Mouse (Mus musculus) midbrain, embryonic 11.5 days (tissue): ENCODE results near the gene Setd1a. TPM values are rescaled to one million over a fixed set of nuclear protein-coding genes. Genes with fewer than 3 reads are reported as not detected.
"Not testable (repeated sequence)": the region's sequence is repeated elsewhere in the genome, so short reads cannot be mapped to it uniquely, and the experiment has no call there.

ENCODE experiments used
- ATAC-seq: fragments of 200-750 bp; cut with Nextera tagmentation; 2 replicates; pipeline ENCODE4 v1.8.0; 2017; ENCODE audit warnings: moderate TSS enrichment, moderate library complexity; ENCODE audit not compliant: low FRiP score
- DNase-seq: peaks from one replicate; pipeline ENCODE4 v3.0.0; 2015; ENCODE audit warnings: low spot score; ENCODE audit errors: missing footprints
- H3K27ac ChIP-seq: fragments of 300-500 bp; sonication (generic); 2 replicates; pipeline ENCODE4 v1.5.1; 2014; ENCODE audit warnings: low read depth, low read length
- H3K27me3 ChIP-seq: fragments of 300-500 bp; sonication (generic); 2 replicates; pipeline ENCODE4 v1.6.1; 2014; ENCODE audit warnings: mild to moderate bottlenecking, low read length, moderate library complexity, mixed read lengths; ENCODE audit not compliant: control insufficient read depth, insufficient read depth
- H3K36me3 ChIP-seq: fragments of 300-500 bp; sonication (generic); 2 replicates; pipeline ENCODE4 v1.6.1; 2014; ENCODE audit warnings: mild to moderate bottlenecking, low read length, moderate library complexity, mixed read lengths; ENCODE audit not compliant: control insufficient read depth, insufficient read depth
- H3K4me1 ChIP-seq: fragments of 300-500 bp; sonication (generic); 2 replicates; pipeline ENCODE4 v1.6.1; 2014; ENCODE audit warnings: low read length; ENCODE audit not compliant: control insufficient read depth, insufficient read depth
- H3K4me2 ChIP-seq: fragments of 300-500 bp; sonication (generic); 2 replicates; pipeline ENCODE4 v1.6.1; 2014; ENCODE audit warnings: mild to moderate bottlenecking, moderate library complexity
- H3K4me3 ChIP-seq: fragments of 300-500 bp; sonication (generic); 2 replicates; pipeline ENCODE4 v1.5.1; 2014; ENCODE audit warnings: low read depth, low read length
- H3K9ac ChIP-seq: fragments of 300-500 bp; sonication (generic); 2 replicates; pipeline ENCODE4 v1.6.1; 2014; ENCODE audit warnings: low read length
- H3K9me3 ChIP-seq: fragments of 300-500 bp; sonication (generic); 2 replicates; pipeline ENCODE4 v1.6.1; 2016; ENCODE audit warnings: low read length; ENCODE audit not compliant: control insufficient read depth
- WGBS: fragments of 180-500 bp; shearing (Covaris S2); extraction: QIAGEN DNeasy Blood & Tissue Kit; methylation state at CpG from one replicate; pipeline ENCODE4 v1.1.7; 2014; 5-methylcytosine and 5-hydroxymethylcytosine counted together
- polyA plus RNA-seq: library from polyadenylated mRNA; unstranded; fragments of >200 nt; fragmentation: Nextera tagmentation; extraction: Ambion mirVana; gene quantifications from 2 replicates; pipeline ENCODE4 v1.2.1, GENCODE M21; 2014

Setd1a gene
- polyA plus RNA-seq, 1 experiment from 2014 or later, result 22.1 TPM

DNA sequence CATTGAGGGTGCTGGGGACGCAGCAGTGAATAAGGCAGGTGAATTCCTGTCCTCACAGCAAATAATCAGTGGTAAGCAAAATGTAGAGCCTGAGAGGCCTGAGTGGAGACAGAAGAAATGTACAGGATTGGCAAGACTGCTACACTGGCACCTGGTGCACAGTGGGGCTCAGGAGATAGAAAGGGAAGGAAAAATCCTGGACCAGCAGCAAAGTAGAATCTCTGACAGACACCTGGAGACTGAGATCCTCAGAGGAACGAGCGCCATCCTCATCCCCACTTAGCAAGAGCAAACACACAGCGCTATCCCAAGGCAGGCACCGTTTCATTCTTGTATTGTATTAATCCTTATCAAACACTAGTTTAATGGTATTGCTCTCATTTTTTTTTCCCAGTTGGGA lies 61.0 kb downstream of the Setd1a start:
- H3K4me1 ChIP-seq, result peaks cover 6% of the 10 kb centered on the region
- H3K4me3 ChIP-seq, result no peak overlapping the region
- DNase-seq (no peak), ATAC-seq (no peak)
- H3K9me3 ChIP-seq, result no peaks in the 10 kb centered on the region
- no peak overlapping the region for H3K27ac ChIP-seq
- H3K9ac ChIP-seq, result no peak overlapping the region
- 91% methylated on average over 5 of the region's 5 CpGs for WGBS
- no peaks in the 10 kb centered on the region for H3K36me3 ChIP-seq
- H3K4me2 ChIP-seq, result no peak overlapping the region
- no peaks in the 10 kb centered on the region for H3K27me3 ChIP-seq

DNA sequence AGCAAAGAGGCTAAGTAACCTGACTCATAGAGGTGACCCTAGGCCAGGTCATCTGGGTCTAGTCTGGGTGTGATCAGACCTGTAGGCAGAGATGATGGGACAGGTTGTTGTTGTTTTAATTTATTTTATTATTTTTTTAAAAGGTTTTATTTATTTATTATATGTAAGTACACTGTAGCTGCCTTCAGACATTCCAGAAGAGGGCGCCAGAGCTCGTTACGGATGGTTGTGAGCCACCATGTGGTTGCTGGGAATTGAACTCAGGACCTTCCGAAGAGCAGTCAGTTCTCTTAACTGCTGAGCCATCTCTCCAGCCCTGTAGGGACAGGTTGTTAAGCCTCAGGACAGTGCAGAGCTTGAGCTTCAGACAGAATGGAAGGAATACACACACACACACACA lies 61.4 kb downstream of the Setd1a start:
- H3K4me3 ChIP-seq, H3K27me3 ChIP-seq, H3K4me2 ChIP-seq, H3K9me3 ChIP-seq, H3K36me3 ChIP-seq, H3K9ac ChIP-seq, H3K4me1 ChIP-seq, ATAC-seq, H3K27ac ChIP-seq: not testable (repeated sequence)
- WGBS, result 69% methylated on average over 4 of the region's 4 CpGs
- DNase-seq, result peak; percentile 23

DNA sequence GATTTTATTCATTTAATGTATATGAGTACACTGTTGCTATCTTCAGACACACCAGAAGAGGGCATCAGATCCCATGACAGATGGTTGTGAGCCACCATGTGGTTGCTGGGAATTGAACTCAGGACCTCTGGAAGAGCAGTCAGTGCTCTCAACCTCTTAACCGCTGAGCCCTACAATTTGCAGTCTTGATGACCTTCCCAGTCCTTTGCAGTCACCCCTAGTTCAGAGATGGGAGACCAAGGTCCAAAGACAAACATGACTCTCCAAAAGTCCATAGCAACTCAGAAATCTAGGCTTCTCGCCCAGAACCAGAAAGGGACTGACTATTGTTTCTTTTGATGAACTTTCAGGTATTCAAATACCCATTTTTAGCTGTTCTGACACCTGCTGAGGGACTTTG lies 63.6 kb downstream of the Setd1a start:
- H3K4me2 ChIP-seq, H3K36me3 ChIP-seq, H3K9ac ChIP-seq, H3K9me3 ChIP-seq, H3K4me3 ChIP-seq, H3K27me3 ChIP-seq, H3K27ac ChIP-seq, H3K4me1 ChIP-seq, ATAC-seq, DNase-seq: not testable (repeated sequence)
- 83% methylated on average over 2 of the region's 2 CpGs for WGBS

DNA sequence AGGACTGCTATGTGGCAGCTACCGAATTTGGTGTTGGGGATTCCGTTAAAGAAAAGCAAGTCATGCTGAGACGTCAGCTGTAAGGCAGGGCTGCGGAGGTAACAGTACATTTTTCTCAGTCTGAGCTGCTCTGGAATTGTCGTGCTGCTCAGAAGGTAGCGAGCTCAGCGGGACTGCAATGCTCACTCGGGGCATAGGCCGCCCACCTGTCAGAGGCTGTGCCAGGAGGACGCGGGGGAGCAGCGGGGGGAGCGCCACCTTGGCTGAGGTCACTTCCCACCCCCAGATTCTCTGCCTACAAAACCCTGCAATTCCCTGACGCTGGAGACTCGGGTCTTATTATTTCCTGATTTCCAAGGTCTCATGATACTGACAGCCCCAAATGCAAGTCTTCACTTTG lies 64.4 kb downstream of the Setd1a start:
- Histone ChIP-seq H3K27ac (peak overlapping the region; percentile 83), H3K9me3 (no peaks in the 10 kb centered on the region), H3K4me1 (peaks cover 6% of the 10 kb centered on the region), H3K36me3 (no peaks in the 10 kb centered on the region), H3K9ac (peak overlapping the region; percentile 62), H3K4me2 (peak overlapping the region; percentile 100), H3K4me3 (peak overlapping the region; percentile 65), H3K27me3 (no peaks in the 10 kb centered on the region)
- DNase-seq, result no peak
- WGBS, result 7% methylated on average over 15 of the region's 15 CpGs
- peak; percentile 55 for ATAC-seq

DNA sequence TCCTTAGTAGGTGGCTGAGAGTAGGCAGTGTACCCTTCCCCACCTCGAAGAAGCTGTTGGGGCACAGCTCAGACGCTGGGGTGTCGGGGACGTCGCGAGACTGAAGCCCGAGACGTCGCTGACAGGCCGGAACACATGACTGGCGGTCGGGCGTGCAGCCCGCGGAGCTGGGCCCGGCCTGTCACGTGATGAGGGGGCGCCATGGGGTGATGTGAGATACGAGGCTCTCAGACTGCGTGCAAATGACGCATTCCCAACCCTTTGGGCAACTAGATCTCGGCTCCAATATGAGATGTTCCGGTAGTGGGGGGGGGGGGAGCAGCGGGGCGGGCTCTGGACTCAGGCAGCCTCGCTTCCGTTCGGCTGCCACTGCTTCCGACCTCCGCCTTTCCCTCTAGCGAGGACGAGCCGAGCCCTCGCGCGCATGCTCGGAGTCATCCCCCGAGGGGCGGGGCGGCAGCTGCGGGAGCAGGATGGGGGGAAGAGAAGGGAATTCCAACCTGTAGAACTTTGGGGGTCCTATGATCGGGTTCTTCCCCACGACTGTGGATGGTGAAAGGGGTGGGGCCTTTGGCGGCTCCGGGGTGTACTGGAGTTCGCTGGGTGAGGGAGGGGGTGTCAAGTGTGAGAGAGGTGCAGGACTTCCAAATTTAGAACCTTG lies 65.0 kb downstream of the Setd1a start:
- H3K4me2 ChIP-seq, result peak overlapping the region; percentile 100
- no peaks in the 10 kb centered on the region for H3K27me3 ChIP-seq
- peak overlapping the region; percentile 62 for H3K9ac ChIP-seq
- peaks cover 6% of the 10 kb centered on the region for H3K4me1 ChIP-seq
- H3K4me3 ChIP-seq, result peak overlapping the region; percentile 65
- WGBS, result under 1% methylated on average over 45 of the region's 46 CpGs
- DNase-seq (peak; percentile 98), ATAC-seq (peak; percentile 93)
- no peaks in the 10 kb centered on the region for H3K9me3 ChIP-seq
- no peaks in the 10 kb centered on the region for H3K36me3 ChIP-seq
- H3K27ac ChIP-seq, result peak overlapping the region; percentile 83

DNA sequence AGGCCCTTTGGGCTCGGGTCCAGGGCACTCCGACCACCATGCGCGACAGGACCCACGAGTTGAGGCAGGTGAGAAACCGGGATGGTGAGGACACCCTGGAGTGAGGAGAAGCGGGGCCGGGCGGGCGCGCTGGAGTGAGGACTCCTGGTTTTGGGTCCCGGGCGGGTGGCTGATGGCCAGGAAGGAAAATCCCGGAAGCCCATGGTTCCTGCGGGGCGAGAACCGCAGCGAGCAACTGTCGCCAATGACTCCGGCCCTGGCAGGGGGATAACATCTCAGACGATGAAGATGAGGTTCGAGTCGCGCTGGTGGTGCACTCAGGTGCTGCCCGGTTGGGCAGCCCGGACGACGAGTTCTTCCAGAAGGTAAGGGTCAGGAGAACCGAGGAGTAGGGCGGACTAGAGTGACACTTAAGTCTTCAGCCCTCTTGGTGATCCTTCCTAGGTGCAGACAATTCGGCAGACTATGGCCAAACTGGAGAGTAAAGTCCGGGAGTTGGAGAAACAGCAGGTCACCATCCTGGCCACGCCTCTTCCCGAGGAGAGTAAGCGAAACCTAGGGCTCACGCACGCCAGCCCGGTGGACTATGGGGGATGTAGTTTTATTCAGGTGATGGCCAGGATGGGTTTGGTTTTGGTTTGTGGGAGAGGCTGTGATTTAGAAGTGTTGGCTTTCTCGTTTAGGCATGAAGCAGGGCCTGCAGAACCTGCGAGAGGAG lies 65.7 kb downstream of the Setd1a start:
- DNase-seq (peak; percentile 95), ATAC-seq (peak; percentile 61)
- Histone ChIP-seq H3K36me3 (no peaks in the 10 kb centered on the region), H3K27ac (no peak overlapping the region), H3K4me2 (peak overlapping the region; percentile 100), H3K9me3 (no peaks in the 10 kb centered on the region), H3K4me3 (peak overlapping the region; percentile 65), H3K9ac (peak overlapping the region; percentile 62), H3K4me1 (peaks cover 6% of the 10 kb centered on the region), H3K27me3 (no peaks in the 10 kb centered on the region)
- under 1% methylated on average over 40 of the region's 40 CpGs for WGBS

Other genes with a start within 250 kb of the Setd1a start
- gene Tmem265, start 215.3 kb upstream of the Setd1a start, polyA plus RNA-seq, result 4.0 and 8.4 TPM in 2 replicates
- 55.1 and 56.2 TPM in 2 replicates for gene Phkg2, start 203.3 kb upstream of the Setd1a start, polyA plus RNA-seq
- 13.4 and 15.8 TPM in 2 replicates for gene Ccdc189, start 188.1 kb upstream of the Setd1a start, polyA plus RNA-seq
- gene Rnf40, start 187.9 kb upstream of the Setd1a start, polyA plus RNA-seq, result 36.5 and 39.2 TPM in 2 replicates
- 32.1 and 34.4 TPM in 2 replicates for gene Zfp629, start 160.9 kb upstream of the Setd1a start, polyA plus RNA-seq
- 44.3 and 52.2 TPM in 2 replicates for gene Bcl7c, start 67.7 kb upstream of the Setd1a start, polyA plus RNA-seq
- 4.0 and 4.6 TPM in 2 replicates for gene Ctf1, start 63.9 kb upstream of the Setd1a start, polyA plus RNA-seq
- 0.12 TPM in 1 of 2 replicates, not detected in the other for gene Ctf2, start 44.5 kb upstream of the Setd1a start, polyA plus RNA-seq
- 8.3 and 9.3 TPM in 2 replicates for gene Fbxl19, start 32.1 kb upstream of the Setd1a start, polyA plus RNA-seq
- 6.1 and 6.3 TPM in 2 replicates for gene Orai3, start 6.9 kb upstream of the Setd1a start, polyA plus RNA-seq
- gene Gm49388, start 8.9 kb downstream of the Setd1a start, polyA plus RNA-seq, result not detected in 2 replicates
- 7.9 and 8.2 TPM in 2 replicates for gene Hsd3b7, start 23.9 kb downstream of the Setd1a start, polyA plus RNA-seq
- 10.1 and 12.2 TPM in 2 replicates for gene Stx4a, start 47.6 kb downstream of the Setd1a start, polyA plus RNA-seq
- gene Stx1b, start 47.9 kb downstream of the Setd1a start, polyA plus RNA-seq, result 6.9 and 8.4 TPM in 2 replicates
- gene Zfp646, start 99.6 kb downstream of the Setd1a start, polyA plus RNA-seq, result 16.0 and 17.4 TPM in 2 replicates
- gene Zfp668, start 100.2 kb downstream of the Setd1a start, polyA plus RNA-seq, result 20.3 and 24.3 TPM in 2 replicates
- gene Prss53, start 114.3 kb downstream of the Setd1a start, polyA plus RNA-seq, result 0.32 and 0.36 TPM in 2 replicates
- not detected in 2 replicates for gene Gm21974, start 118.8 kb downstream of the Setd1a start, polyA plus RNA-seq
- gene Vkorc1, start 118.9 kb downstream of the Setd1a start, polyA plus RNA-seq, result 44.6 and 48.6 TPM in 2 replicates
- gene Bckdk, start 127.4 kb downstream of the Setd1a start, polyA plus RNA-seq, result 96.5 and 107 TPM in 2 replicates
- gene Kat8, start 135.8 kb downstream of the Setd1a start, polyA plus RNA-seq, result 54.6 and 57.1 TPM in 2 replicates
- 0.78 and 0.86 TPM in 2 replicates for gene Prss8, start 153.4 kb downstream of the Setd1a start, polyA plus RNA-seq
- gene Prss36, start 170.1 kb downstream of the Setd1a start, polyA plus RNA-seq, result 9.4 and 9.6 TPM in 2 replicates
- 51.6 and 54.4 TPM in 2 replicates for gene Fus, start 190.8 kb downstream of the Setd1a start, polyA plus RNA-seq
- gene Pycard, start 217.2 kb downstream of the Setd1a start, polyA plus RNA-seq, result 5.5 and 6.7 TPM in 2 replicates
- 0.07 TPM in 1 of 2 replicates, not detected in the other for gene Trim72, start 227.3 kb downstream of the Setd1a start, polyA plus RNA-seq